Mouse (Mus musculus): ENCODE data around the gene Ern1.

Gene Ern1

GRCm38 (mm10) chr11:106391546-106392188 is 96.0 kb downstream of the Ern1 start:
- peak; percentile 65 for DNase-seq (ENCODE audit: low read depth, low spot score)

- DNase-seq (ENCODE audit: low read depth, low spot score) = no peak
Observed at GRCm38 (mm10) chr11:106390757-106391156, 96.9 kb downstream of the Ern1 start.

- no peak for DNase-seq (ENCODE audit: low read depth, low spot score)
Observed at GRCm38 (mm10) chr11:106389611-106390010, 98.0 kb downstream of the Ern1 start.

- DNase-seq (ENCODE audit: low read depth, low spot score) = no peak
Observed at GRCm38 (mm10) chr11:106387791-106388216, 99.8 kb downstream of the Ern1 start, which contains the start of gene Icam2. Icam2 (minus strand) TSS chr11:106388075.

- no peak for DNase-seq (ENCODE audit: low read depth, low spot score)
Observed at GRCm38 (mm10) chr11:106387020-106387419, 100.6 kb downstream of the Ern1 start.

GRCm38 (mm10) chr11:106386409-106386808 is 101.2 kb downstream of the Ern1 start:
- no peak for DNase-seq (ENCODE audit: low read depth, low spot score)

GRCm38 (mm10) chr11:106383051-106383790 is 104.4 kb downstream of the Ern1 start:
- DNase-seq (ENCODE audit: low read depth, low spot score) = no peak

- DNase-seq (ENCODE audit: low read depth, low spot score) = no peak
Observed at GRCm38 (mm10) chr11:106382424-106382823, 105.2 kb downstream of the Ern1 start.

GRCm38 (mm10) chr11:106381883-106382282 is 105.8 kb downstream of the Ern1 start:
- DNase-seq (ENCODE audit: low read depth, low spot score) = no peak

GRCm38 (mm10) chr11:106381011-106381410 is 106.6 kb downstream of the Ern1 start:
- DNase-seq (ENCODE audit: low read depth, low spot score) = no peak

GRCm38 (mm10) chr11:106374979-106375378 is 112.7 kb downstream of the Ern1 start:
- DNase-seq (ENCODE audit: low read depth, low spot score) = no peak

GRCm38 (mm10) chr11:106374559-106374958 is 113.1 kb downstream of the Ern1 start:
- no peak for DNase-seq (ENCODE audit: low read depth, low spot score)

- no peak for DNase-seq (ENCODE audit: low read depth, low spot score)
Observed at GRCm38 (mm10) chr11:106373998-106374397, 113.7 kb downstream of the Ern1 start.

- DNase-seq (ENCODE audit: low read depth, low spot score) = peak; percentile 60
Observed at GRCm38 (mm10) chr11:106366316-106366715, 121.3 kb downstream of the Ern1 start.

GRCm38 (mm10) chr11:106365366-106365765 is 122.3 kb downstream of the Ern1 start, which contains the start of gene Prr29:
Prr29 (plus strand) TSS chr11:106365472.
- no peak for DNase-seq (ENCODE audit: low read depth, low spot score)

- DNase-seq (ENCODE audit: low read depth, low spot score) = no peak
Observed at GRCm38 (mm10) chr11:106364712-106365111, 122.9 kb downstream of the Ern1 start.

- DNase-seq (ENCODE audit: low read depth, low spot score) = no peak
Observed at GRCm38 (mm10) chr11:106359350-106359749, 128.3 kb downstream of the Ern1 start.

- DNase-seq (ENCODE audit: low read depth, low spot score) = no peak
Observed at GRCm38 (mm10) chr11:106355382-106356128, 132.1 kb downstream of the Ern1 start.

GRCm38 (mm10) chr11:106354181-106354580 is 133.5 kb downstream of the Ern1 start:
- DNase-seq (ENCODE audit: low read depth, low spot score) = no peak

- no peak for DNase-seq (ENCODE audit: low read depth, low spot score)
Observed at GRCm38 (mm10) chr11:106353188-106353587, 134.5 kb downstream of the Ern1 start, which contains the start of gene Scn4a. Scn4a (minus strand) TSS chr11:106353288.

GRCm38 (mm10) chr11:106351941-106352340 is 135.7 kb downstream of the Ern1 start:
- DNase-seq (ENCODE audit: low read depth, low spot score) = no peak

- no peak for DNase-seq (ENCODE audit: low read depth, low spot score)
Observed at GRCm38 (mm10) chr11:106351253-106351652, 136.4 kb downstream of the Ern1 start.

Data from embryo, embryonic 11.5 days (tissue).